Mouse (Mus musculus): ENCODE results near the gene Sbds.

Sbds gene

DNA sequence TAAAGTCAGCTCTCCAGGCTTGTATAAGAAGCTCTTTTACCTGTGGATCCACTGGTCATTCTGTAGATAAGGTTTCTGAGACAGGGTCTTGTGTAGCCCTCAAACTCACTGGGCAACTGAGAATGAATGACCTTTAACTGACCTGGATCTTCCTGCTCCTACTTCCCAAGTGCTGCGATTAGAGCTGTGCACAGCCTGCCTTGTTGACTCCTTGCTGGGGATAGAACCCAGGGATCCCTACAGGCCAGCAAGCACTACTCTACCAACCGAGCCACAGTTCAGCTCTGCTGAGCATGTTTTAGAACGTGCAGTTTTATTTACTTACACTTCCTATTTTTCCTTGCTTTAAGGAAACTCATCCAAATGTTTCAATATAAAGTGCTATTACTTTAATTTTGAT lies 57.9 kb downstream of the Sbds start:
- DNase-seq: no peak

DNA sequence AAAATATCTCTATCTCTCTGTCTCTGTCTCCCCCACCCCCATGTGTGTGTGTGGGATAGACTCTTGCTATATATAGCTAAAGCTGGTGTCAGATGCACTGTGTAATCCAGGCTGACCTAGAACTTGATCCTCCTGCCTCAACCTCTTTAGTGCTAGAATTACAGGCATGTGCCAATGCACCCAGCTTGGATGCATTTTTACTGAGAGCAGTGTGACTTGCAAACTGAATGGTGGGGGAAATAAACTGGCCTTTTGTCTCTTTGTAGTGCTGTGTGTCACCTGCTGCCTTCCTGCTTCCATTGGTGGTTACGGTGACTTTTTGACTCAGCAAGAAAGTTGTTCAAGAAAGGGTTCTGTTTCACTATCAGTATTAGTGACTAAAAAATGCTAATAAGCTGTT lies 59.0 kb downstream of the Sbds start:
- no peak for DNase-seq

All from lung, postnatal 4 days (tissue).